Mouse (Mus musculus) heart, postnatal 0 days (tissue): ENCODE measurements around the gene Spata20. TPM values are rescaled to one million over a fixed set of nuclear protein-coding genes. Genes with fewer than 3 reads are reported as not detected.

ENCODE experiments used
- ATAC-seq: fragments of 200-750 bp; cut with Nextera tagmentation; 2 replicates; pipeline ENCODE4 v1.8.0; 2017; ENCODE audit warnings: low read depth, moderate number of reproducible peaks, moderate library complexity; ENCODE audit not compliant: insufficient read depth
- DNase-seq: peaks from one replicate; pipeline ENCODE4 v3.0.0-alpha.2; 2016; ENCODE audit warnings: low spot score
- H3K27ac ChIP-seq: fragments of 300-500 bp; sonication (generic); 2 replicates; pipeline ENCODE4 v1.5.1; 2014; ENCODE audit warnings: low read depth, mild to moderate bottlenecking
- H3K27me3 ChIP-seq: fragments of 300-500 bp; sonication (generic); 2 replicates; pipeline ENCODE4 v1.6.1; 2014; ENCODE audit warnings: low read length, mixed read lengths; ENCODE audit not compliant: control insufficient read depth, insufficient read depth
- H3K36me3 ChIP-seq: fragments of 300-500 bp; sonication (generic); replicated peaks from 2 replicates; pipeline ENCODE4 v1.6.1; 2014; ENCODE audit warnings: low read length, mixed read lengths; ENCODE audit not compliant: control insufficient read depth, insufficient read depth
- H3K4me1 ChIP-seq: fragments of 300-500 bp; sonication (generic); 2 replicates; pipeline ENCODE4 v1.6.1; 2014; ENCODE audit warnings: antibody characterized with exemption; ENCODE audit not compliant: control insufficient read depth, insufficient read depth
- H3K4me2 ChIP-seq: fragments of 300-500 bp; sonication (generic); 2 replicates; pipeline ENCODE4 v1.6.1; 2014; ENCODE audit warnings: low read depth, mild to moderate bottlenecking, low read length, moderate library complexity
- H3K4me3 ChIP-seq: fragments of 300-500 bp; sonication (generic); 2 replicates; pipeline ENCODE4 v1.5.1; 2014; ENCODE audit warnings: low read depth, low read length
- H3K9ac ChIP-seq: fragments of 300-500 bp; sonication (generic); replicated peaks from 2 replicates; pipeline ENCODE4 v1.6.1; 2014; ENCODE audit warnings: low read depth, low read length, mixed read lengths
- H3K9me3 ChIP-seq: fragments of 300-500 bp; sonication (generic); replicated peaks from 2 replicates; pipeline ENCODE4 v1.6.1; 2016; ENCODE audit warnings: low read length; ENCODE audit not compliant: control insufficient read depth
- CTCF ChIP-seq: IDR thresholded peaks from 2 replicates; pipeline ENCODE4 v1.5.1; 2016; ENCODE audit warnings: antibody characterized with exemption, control low read depth, low read depth
- EP300 ChIP-seq: IDR thresholded peaks from 2 replicates; pipeline ENCODE4 v1.6.1; 2016; ENCODE audit warnings: antibody characterized with exemption, low read depth
- WGBS: fragments of 180-500 bp; shearing (Covaris S2); extraction: QIAGEN DNeasy Blood & Tissue Kit; methylation state at CpG from one replicate; pipeline ENCODE4 v1.1.7; 2014; 5-methylcytosine and 5-hydroxymethylcytosine counted together
- polyA plus RNA-seq: library from polyadenylated mRNA; unstranded; fragments of >200 nt; fragmentation: Nextera tagmentation; extraction: Ambion mirVana; gene quantifications from 2 replicates; pipeline ENCODE4 v1.2.1, GENCODE M21; 2015
- total RNA-seq: library from RNA; depleted of rRNA; stranded (reverse); fragments of >200 nt; gene quantifications from 2 replicates; pipeline ENCODE4 v1.2.3, GENCODE M21; 2014; ENCODE audit warnings: low replicate concordance

Spata20 gene
- total and polyA plus RNA-seq, 2 experiments from 2014 or later: 0.56 TPM; not detected in 1

- Histone ChIP-seq H3K27ac (no peak overlapping the region), H3K36me3 (no peaks in the 10 kb centered on the region), H3K9me3 (no peaks in the 10 kb centered on the region), H3K27me3 (no peaks in the 10 kb centered on the region), H3K4me2 (no peak overlapping the region), H3K4me3 (no peak overlapping the region), H3K9ac (no peak overlapping the region), H3K4me1 (0 out of 2 replicates have a peak, but pooled peaks cover 6% of the 10 kb centered on the region)
- TF ChIP-seq CTCF: no peak
- no peak for TF ChIP-seq EP300
- ATAC-seq (no peak), DNase-seq (no peak)
- 48% methylated on average over 9 of the region's 9 CpGs for WGBS
These were observed 27.5 kb upstream of the Spata20 start for GRCm38 (mm10) chr11:94513452-94513851.

- ATAC-seq: no peak
These were observed 23.0 kb upstream of the Spata20 start for GRCm38 (mm10) chr11:94508976-94509375.

GRCm38 (mm10) chr11:94501482-94501881, 15.5 kb upstream of the Spata20 start:
- 75% methylated on average over 8 of the region's 8 CpGs for WGBS
- no peak for DNase-seq
- Histone ChIP-seq H3K9ac (no peak overlapping the region), H3K4me2 (no peak overlapping the region), H3K27me3 (0 out of 2 replicates have a peak, but pooled peaks cover 3% of the 10 kb centered on the region), H3K4me1 (peaks cover 17% of the 10 kb centered on the region), H3K9me3 (no peaks in the 10 kb centered on the region), H3K4me3 (no peak overlapping the region), H3K27ac (no peak overlapping the region), H3K36me3 (0 out of 2 replicates have a peak, but pooled peaks cover under 1% of the 10 kb centered on the region)
- no peak for ATAC-seq
- TF ChIP-seq EP300: no peak
- no peak for TF ChIP-seq CTCF

More at GRCm38 (mm10) chr11:94508976-94509375, 23.0 kb upstream of the Spata20 start:
- Histone ChIP-seq H3K27ac (no peak overlapping the region), H3K9me3 (no peaks in the 10 kb centered on the region), H3K9ac (no peak overlapping the region), H3K27me3 (0 out of 2 replicates have a peak, but pooled peaks cover 1% of the 10 kb centered on the region), H3K4me1 (no peaks in the 10 kb centered on the region), H3K36me3 (no peaks in the 10 kb centered on the region), H3K4me2 (no peak overlapping the region), H3K4me3 (no peak overlapping the region)
- TF ChIP-seq CTCF (no peak), EP300 (no peak)
- WGBS: 64% methylated on average over 10 of the region's 10 CpGs
- no peak for DNase-seq

- peak overlapping the region; percentile 92 for H3K27ac ChIP-seq
- peaks cover 23% of the 10 kb centered on the region for H3K4me1 ChIP-seq
- H3K9ac ChIP-seq: peak overlapping the region; percentile 64
- no peaks in the 10 kb centered on the region for H3K9me3 ChIP-seq
- no peak for DNase-seq
- H3K27me3 ChIP-seq: 0 out of 2 replicates have a peak, but pooled peaks cover 3% of the 10 kb centered on the region
- H3K36me3 ChIP-seq: 0 out of 2 replicates have a peak, but pooled peaks cover 4% of the 10 kb centered on the region
- H3K4me3 ChIP-seq: peak overlapping the region; percentile 56
- whole genome bisulfite sequencing: 29% methylated on average over 8 of the region's 8 CpGs
- TF ChIP-seq CTCF: no peak
- TF ChIP-seq EP300: no peak
- H3K4me2 ChIP-seq: peak overlapping the region; percentile 74
- no peak for ATAC-seq
These were observed 14.4 kb upstream of the Spata20 start for GRCm38 (mm10) chr11:94500362-94500761.

- no peaks in the 10 kb centered on the region for H3K9me3 ChIP-seq
- peak within 1 kb of the TSS; percentile 64 for H3K9ac ChIP-seq
- WGBS: under 1% methylated on average over 26 of the region's 26 CpGs
- H3K27me3 ChIP-seq: 0 out of 2 replicates have a peak, but pooled peaks cover 3% of the 10 kb centered on the region
- ATAC-seq (peak; percentile 45), DNase-seq (peak; percentile 39)
- H3K27ac ChIP-seq: peak within 1 kb of the TSS; percentile 92
- H3K4me3 ChIP-seq: peak within 1 kb of the TSS; percentile 56
- 0 out of 2 replicates have a peak, but pooled peaks cover 4% of the 10 kb centered on the region for H3K36me3 ChIP-seq
- H3K4me1 ChIP-seq: peaks cover 28% of the 10 kb centered on the region
- TF ChIP-seq EP300 (no peak), CTCF (peak; percentile 8; the same call in 1 of the 2 replicates)
- H3K4me2 ChIP-seq: peak within 1 kb of the TSS; percentile 74
These were observed 13.7 kb upstream of the Spata20 start, which contains the start of gene Epn3 for GRCm38 (mm10) chr11:94499661-94500152. Gene Epn3 (minus strand): TSS chr11:94499974.
